Mouse (Mus musculus): ENCODE measurements around the gene Slc25a11. TPM values are rescaled to one million over a fixed set of nuclear protein-coding genes. Genes with fewer than 3 reads are reported as not detected.
A peak's percentile ranks its signal among the peaks of the same experiment; 100 is the strongest.

Gene Slc25a11
- polyA plus RNA-seq, 1 experiment from 2014 or later, result 121 TPM

DNA sequence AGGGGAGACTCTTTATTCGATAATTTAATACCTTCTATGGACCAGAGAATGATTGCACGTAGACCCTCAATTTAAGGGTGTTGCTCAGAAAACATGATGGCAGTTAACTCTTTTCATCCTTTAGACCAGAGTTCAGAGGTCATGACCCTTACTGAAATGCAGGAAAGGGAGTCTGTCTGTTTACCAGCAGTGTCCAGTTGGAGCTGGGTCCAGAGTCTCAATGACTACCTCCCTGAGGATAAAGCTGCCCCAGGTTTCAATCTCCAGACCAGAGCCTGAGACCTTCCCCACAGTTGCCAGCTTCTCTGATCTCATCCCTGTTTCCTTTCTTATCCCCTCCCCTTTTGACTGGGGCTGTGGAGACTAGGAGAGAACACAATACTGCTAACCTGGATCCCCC lies 31.3 kb upstream of the Slc25a11 start:
- DNase-seq (ENCODE audit: low spot score) (no peak), ATAC-seq (no peak)
- Histone ChIP-seq H3K4me2 (replicated peaks; ENCODE audit: low read depth, low read length) (no peak overlapping the region), H3K27ac (ENCODE audit: low read length) (no peak overlapping the region), H3K9me3 (ENCODE audit: low read length) (no peaks in the 10 kb centered on the region), H3K27me3 (replicated peaks; ENCODE audit: insufficient read depth, low read length) (no peaks in the 10 kb centered on the region), H3K4me1 (ENCODE audit: insufficient read depth, low read depth, low read length) (no peaks in the 10 kb centered on the region), H3K9ac (replicated peaks; ENCODE audit: low read depth) (no peak overlapping the region), H3K4me3 (ENCODE audit: low read depth, low read length) (no peak overlapping the region), H3K36me3 (ENCODE audit: insufficient read depth, low read length) (peaks cover 38% of the 10 kb centered on the region)
- WGBS, result 88% methylated on average over 2 of the region's 2 CpGs
- TF ChIP-seq EP300 (IDR thresholded peaks at IDR 0.05), result no peak
- TF ChIP-seq CTCF (IDR thresholded peaks at IDR 0.05), result no peak

- 62% methylated on average over 9 of the region's 9 CpGs for WGBS
- H3K4me2 ChIP-seq (replicated peaks; ENCODE audit: low read depth, low read length), result no peak overlapping the region
- TF ChIP-seq EP300 (IDR thresholded peaks at IDR 0.05), result no peak
- TF ChIP-seq CTCF (IDR thresholded peaks at IDR 0.05), result no peak
- ATAC-seq (no peak), DNase-seq (ENCODE audit: low spot score) (no peak)
- no peak overlapping the region for H3K27ac ChIP-seq (ENCODE audit: low read length)
- H3K27me3 ChIP-seq (replicated peaks; ENCODE audit: insufficient read depth, low read length), result no peaks in the 10 kb centered on the region
- H3K9me3 ChIP-seq (ENCODE audit: low read length), result no peaks in the 10 kb centered on the region
- H3K36me3 ChIP-seq (ENCODE audit: insufficient read depth, low read length), result peaks cover 36% of the 10 kb centered on the region
- H3K4me1 ChIP-seq (ENCODE audit: insufficient read depth, low read depth, low read length), result no peaks in the 10 kb centered on the region
- H3K4me3 ChIP-seq (ENCODE audit: low read depth, low read length), result no peak overlapping the region
- no peak overlapping the region for H3K9ac ChIP-seq (replicated peaks; ENCODE audit: low read depth)
These were observed 30.8 kb upstream of the Slc25a11 start for GRCm38 (mm10) chr11:70678092-70678491.

DNA sequence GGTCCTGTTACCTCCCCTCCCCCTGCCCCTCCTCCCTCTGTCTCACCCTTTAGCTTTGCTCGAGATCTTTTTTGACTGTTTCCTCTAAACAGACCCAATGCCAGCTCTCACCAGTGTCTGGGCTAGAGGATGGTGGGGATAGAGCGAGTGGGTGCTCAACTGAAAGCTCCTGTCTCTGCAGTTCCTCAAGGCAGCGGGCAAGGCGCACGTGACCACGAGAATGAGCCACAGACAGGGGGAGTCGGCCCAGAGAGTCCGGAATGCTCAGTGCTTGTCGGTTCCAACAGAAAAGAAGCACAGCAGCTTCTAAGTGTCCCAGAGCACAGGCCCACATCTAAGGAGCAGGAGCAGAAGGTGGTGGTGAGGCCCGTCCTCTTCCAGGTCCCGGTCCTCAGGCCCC lies 27.2 kb upstream of the Slc25a11 start:
- H3K27ac ChIP-seq (ENCODE audit: low read length), result no peak overlapping the region
- no peak overlapping the region for H3K4me2 ChIP-seq (replicated peaks; ENCODE audit: low read depth, low read length)
- H3K4me3 ChIP-seq (ENCODE audit: low read depth, low read length), result no peak overlapping the region
- H3K27me3 ChIP-seq (replicated peaks; ENCODE audit: insufficient read depth, low read length), result no peaks in the 10 kb centered on the region
- ATAC-seq (no peak), DNase-seq (ENCODE audit: low spot score) (no peak)
- H3K9ac ChIP-seq (replicated peaks; ENCODE audit: low read depth), result no peak overlapping the region
- peaks cover 19% of the 10 kb centered on the region; the same call in 1 of the 2 replicates for H3K36me3 ChIP-seq (ENCODE audit: insufficient read depth, low read length)
- no peaks in the 10 kb centered on the region; the same call in 1 of the 2 replicates for H3K4me1 ChIP-seq (ENCODE audit: insufficient read depth, low read depth, low read length)
- WGBS, result 68% methylated on average over 11 of the region's 11 CpGs
- no peak for TF ChIP-seq EP300 (IDR thresholded peaks at IDR 0.05)
- TF ChIP-seq CTCF (IDR thresholded peaks at IDR 0.05), result no peak
- H3K9me3 ChIP-seq (ENCODE audit: low read length), result no peaks in the 10 kb centered on the region

DNA sequence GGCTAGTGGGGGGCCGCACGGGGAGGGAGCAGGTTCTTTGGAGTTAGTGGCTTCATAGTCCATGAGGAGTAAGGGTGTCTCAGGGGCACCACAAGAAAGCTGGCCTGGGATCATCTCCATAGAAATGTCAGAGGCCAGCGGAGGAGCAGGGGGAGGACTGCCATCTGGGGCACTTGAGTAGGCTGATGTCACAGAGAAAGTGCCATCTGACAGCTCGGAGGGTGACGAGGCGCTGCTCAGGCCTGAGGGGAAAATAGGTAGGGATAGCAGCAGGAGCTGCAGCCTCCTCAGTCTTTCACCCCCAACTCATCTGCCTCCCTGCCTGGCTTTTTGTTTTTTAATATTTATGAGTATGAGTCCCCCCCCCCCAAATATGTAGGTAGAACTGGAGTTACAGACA lies 26.7 kb upstream of the Slc25a11 start:
- 85% methylated on average over 6 of the region's 6 CpGs for WGBS
- no peak overlapping the region for H3K27ac ChIP-seq (ENCODE audit: low read length)
- H3K4me3 ChIP-seq (ENCODE audit: low read depth, low read length), result no peak overlapping the region
- no peaks in the 10 kb centered on the region; the same call in 1 of the 2 replicates for H3K4me1 ChIP-seq (ENCODE audit: insufficient read depth, low read depth, low read length)
- no peak overlapping the region for H3K9ac ChIP-seq (replicated peaks; ENCODE audit: low read depth)
- peaks cover 14% of the 10 kb centered on the region; the same call in 1 of the 2 replicates for H3K36me3 ChIP-seq (ENCODE audit: insufficient read depth, low read length)
- DNase-seq (ENCODE audit: low spot score), result no peak
- H3K27me3 ChIP-seq (replicated peaks; ENCODE audit: insufficient read depth, low read length), result no peaks in the 10 kb centered on the region
- no peak for TF ChIP-seq EP300 (IDR thresholded peaks at IDR 0.05)
- TF ChIP-seq CTCF (IDR thresholded peaks at IDR 0.05), result no peak
- ATAC-seq, result no peak
- H3K4me2 ChIP-seq (replicated peaks; ENCODE audit: low read depth, low read length), result no peak overlapping the region
- H3K9me3 ChIP-seq (ENCODE audit: low read length), result no peaks in the 10 kb centered on the region

DNA sequence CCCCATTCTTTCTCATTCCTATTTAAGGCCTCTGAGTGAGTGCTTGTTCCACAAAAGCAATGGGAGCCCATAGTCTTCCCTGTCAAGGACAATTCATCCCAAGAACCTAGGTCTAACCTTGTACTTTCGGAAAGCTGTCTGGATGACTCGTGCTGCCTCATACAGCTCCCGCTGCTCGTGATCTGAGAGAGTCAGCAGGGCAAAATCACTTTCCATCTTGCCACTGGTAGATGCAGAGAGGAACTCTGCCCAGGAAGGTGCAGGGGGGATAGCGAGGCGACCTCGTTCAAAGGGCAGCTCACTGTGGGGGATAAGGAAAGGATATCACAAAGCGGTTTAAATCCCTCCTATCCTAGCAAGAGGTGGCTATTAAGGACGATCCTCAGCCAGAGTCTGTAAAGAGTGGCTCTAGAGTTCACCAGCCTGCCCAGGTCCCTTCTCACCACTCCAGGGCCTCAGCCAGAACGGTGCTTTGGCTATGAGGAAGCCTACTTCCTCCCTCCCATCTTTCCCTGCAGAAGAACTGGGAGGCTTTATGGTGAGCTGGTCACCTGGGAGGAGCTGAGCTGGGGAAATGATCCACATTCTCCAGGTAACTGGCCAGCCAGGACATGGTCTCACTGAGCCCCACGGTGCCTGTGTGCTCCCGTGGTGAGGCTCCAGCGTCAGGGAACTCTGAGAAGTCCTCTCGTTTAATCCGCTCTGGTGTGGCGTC lies 24.2 kb upstream of the Slc25a11 start:
- Histone ChIP-seq H3K4me3 (ENCODE audit: low read depth, low read length) (no peak overlapping the region), H3K9me3 (ENCODE audit: low read length) (no peaks in the 10 kb centered on the region), H3K4me1 (ENCODE audit: insufficient read depth, low read depth, low read length) (no peaks in the 10 kb centered on the region; the same call in 1 of the 2 replicates), H3K27ac (ENCODE audit: low read length) (no peak overlapping the region), H3K27me3 (replicated peaks; ENCODE audit: insufficient read depth, low read length) (no peaks in the 10 kb centered on the region), H3K4me2 (replicated peaks; ENCODE audit: low read depth, low read length) (no peak overlapping the region), H3K36me3 (ENCODE audit: insufficient read depth, low read length) (peaks cover 13% of the 10 kb centered on the region; the same call in 1 of the 2 replicates), H3K9ac (replicated peaks; ENCODE audit: low read depth) (no peak overlapping the region)
- ATAC-seq, result no peak
- 87% methylated on average over 16 of the region's 16 CpGs for WGBS
- no peak for DNase-seq (ENCODE audit: low spot score)
- TF ChIP-seq EP300 (IDR thresholded peaks at IDR 0.05), result no peak
- TF ChIP-seq CTCF (IDR thresholded peaks at IDR 0.05), result no peak

GRCm38 (mm10) chr11:70670483-70670882 lies 23.2 kb upstream of the Slc25a11 start:
- no peak for ATAC-seq

More at GRCm38 (mm10) chr11:70670483-70670882, 23.2 kb upstream of the Slc25a11 start:
- peak overlapping the region; percentile 65; the same call in 1 of the 2 replicates for H3K4me3 ChIP-seq (ENCODE audit: low read depth, low read length)
- H3K9ac ChIP-seq (replicated peaks; ENCODE audit: low read depth), result no peak overlapping the region
- no peaks in the 10 kb centered on the region for H3K9me3 ChIP-seq (ENCODE audit: low read length)
- H3K4me1 ChIP-seq (ENCODE audit: insufficient read depth, low read depth, low read length), result no peaks in the 10 kb centered on the region; the same call in 1 of the 2 replicates
- TF ChIP-seq CTCF (IDR thresholded peaks at IDR 0.05) (no peak), EP300 (IDR thresholded peaks at IDR 0.05) (no peak)
- DNase-seq (ENCODE audit: low spot score), result peak; percentile 9
- no peaks in the 10 kb centered on the region for H3K27me3 ChIP-seq (replicated peaks; ENCODE audit: insufficient read depth, low read length)
- H3K4me2 ChIP-seq (replicated peaks; ENCODE audit: low read depth, low read length), result peak overlapping the region; percentile 97
- H3K27ac ChIP-seq (ENCODE audit: low read length), result peak overlapping the region; percentile 94; the same call in 1 of the 2 replicates
- WGBS, result 32% methylated on average over 14 of the region's 14 CpGs
- H3K36me3 ChIP-seq (ENCODE audit: insufficient read depth, low read length), result peaks cover 8% of the 10 kb centered on the region; the same call in 1 of the 2 replicates

Measured in lung, postnatal 0 days (tissue).